Mouse (Mus musculus) frontal cortex, adult (tissue): Measurements from ENCODE around the gene AC124108.1.

Experiments used
- ATAC-seq: cut with Nextera tagmentation; 2 replicates; pipeline ENCODE4 v1.9.2; 2017; ENCODE audit warnings: mild to moderate bottlenecking, moderate library complexity, mixed read lengths; ENCODE audit not compliant: low TSS enrichment

AC124108.1 gene

GRCm38 (mm10) chr1:132164780-132165518 is 26.3 kb upstream of the AC124108.1 start:
- ATAC-seq = no peak

- no peak for ATAC-seq
Observed at GRCm38 (mm10) chr1:132165859-132166258, 25.4 kb upstream of the AC124108.1 start.

GRCm38 (mm10) chr1:132168115-132168767 is 23.0 kb upstream of the AC124108.1 start:
- peak; percentile 50 for ATAC-seq

GRCm38 (mm10) chr1:132170698-132171097 is 20.6 kb upstream of the AC124108.1 start:
- ATAC-seq = no peak

GRCm38 (mm10) chr1:132171619-132172018 is 19.6 kb upstream of the AC124108.1 start:
- no peak for ATAC-seq

GRCm38 (mm10) chr1:132186303-132186702 is 5.0 kb upstream of the AC124108.1 start:
- ATAC-seq = peak; percentile 29; the same call in 1 of the 2 replicates

GRCm38 (mm10) chr1:132188442-132189066 is 2.7 kb upstream of the AC124108.1 start:
- no peak for ATAC-seq

GRCm38 (mm10) chr1:132189231-132189630 is 2.0 kb upstream of the AC124108.1 start:
- ATAC-seq = no peak

GRCm38 (mm10) chr1:132190040-132190513 is 1.2 kb upstream of the AC124108.1 start:
- peak; percentile 76 for ATAC-seq

- no peak for ATAC-seq
Observed at GRCm38 (mm10) chr1:132190621-132191092, 600 bp upstream of the AC124108.1 start.

- ATAC-seq = no peak
Observed at GRCm38 (mm10) chr1:132191786-132192680, 776 bp downstream of the AC124108.1 start.

- no peak for ATAC-seq
Observed at GRCm38 (mm10) chr1:132193806-132194205, 2.5 kb downstream of the AC124108.1 start.

GRCm38 (mm10) chr1:132194624-132195023 is 3.4 kb downstream of the AC124108.1 start:
- ATAC-seq = no peak

GRCm38 (mm10) chr1:132195100-132195499 is 3.8 kb downstream of the AC124108.1 start:
- ATAC-seq = no peak

- ATAC-seq = no peak
Observed at GRCm38 (mm10) chr1:132195681-132196080, 4.4 kb downstream of the AC124108.1 start.

- no peak for ATAC-seq
Observed at GRCm38 (mm10) chr1:132196337-132196736, 5.1 kb downstream of the AC124108.1 start.

- no peak for ATAC-seq
Observed at GRCm38 (mm10) chr1:132197666-132198065, 6.4 kb downstream of the AC124108.1 start.

- no peak for ATAC-seq
Observed at GRCm38 (mm10) chr1:132198401-132199071, 7.3 kb downstream of the AC124108.1 start.

- ATAC-seq = no peak
Observed at GRCm38 (mm10) chr1:132199244-132199643, 8.0 kb downstream of the AC124108.1 start.

- 0 out of 2 replicates have a peak, but pooled peaks have one; percentile 17 for ATAC-seq
Observed at GRCm38 (mm10) chr1:132199934-132200333, 8.7 kb downstream of the AC124108.1 start.
